Mouse (Mus musculus) embryo, embryonic 10.5 days (tissue): ENCODE results near the gene Prl3b1.

ENCODE experiments used
- DNase-seq: peaks from one replicate; pipeline ENCODE4 v3.0.0-alpha.2; 2015; ENCODE audit warnings: low spot score

Gene Prl3b1

GRCm38 (mm10) chr13:27241547-27241946 lies at the start of gene Prl3b1:
Gene Prl3b1, plus strand, starts transcription at chr13:27241847.
- no peak for DNase-seq

- no peak for DNase-seq
Observed at GRCm38 (mm10) chr13:27196359-27196758, 45.3 kb upstream of the Prl3b1 start, which contains the start of gene Prl3c1. Gene Prl3c1, plus strand, starts transcription at chr13:27196659.

- no peak for DNase-seq
Observed at GRCm38 (mm10) chr13:27259136-27259535, 17.5 kb downstream of the Prl3b1 start, which contains the start of gene Prl3a1. Gene Prl3a1, plus strand, starts transcription at chr13:27259436.
